Mouse (Mus musculus) lung, embryonic 14.5 days (tissue): ENCODE results near the gene Bank1. TPM values are rescaled to one million over a fixed set of nuclear protein-coding genes. Genes with fewer than 3 reads are reported as not detected.
"Not testable (repeated sequence)": the region's sequence is repeated elsewhere in the genome, so short reads cannot be mapped to it uniquely, and the experiment has no call there.

Experiments used
- ATAC-seq: fragments of 200-750 bp; cut with Nextera tagmentation; 2 replicates; pipeline ENCODE4 v1.8.0; 2017; ENCODE audit warnings: mild to moderate bottlenecking, moderate TSS enrichment, moderate library complexity; ENCODE audit not compliant: insufficient read depth
- DNase-seq: peaks from one replicate; pipeline ENCODE4 v3.0.0-alpha.2; 2015
- H3K27ac ChIP-seq: fragments of 300-500 bp; sonication (generic); 2 replicates; pipeline ENCODE4 v1.5.1; 2014; ENCODE audit warnings: low read depth, mild to moderate bottlenecking, moderate library complexity
- H3K27me3 ChIP-seq: fragments of 300-500 bp; sonication (generic); 2 replicates; pipeline ENCODE4 v1.6.1; 2014; ENCODE audit warnings: low read length, control low read depth; ENCODE audit not compliant: insufficient read depth
- H3K36me3 ChIP-seq: fragments of 300-500 bp; sonication (generic); 2 replicates; pipeline ENCODE4 v1.6.1; 2014; ENCODE audit warnings: control low read depth; ENCODE audit not compliant: insufficient read depth
- H3K4me1 ChIP-seq: fragments of 300-500 bp; sonication (generic); 2 replicates; pipeline ENCODE4 v1.6.1; 2014; ENCODE audit warnings: antibody characterized with exemption, control low read depth; ENCODE audit not compliant: insufficient read depth
- H3K4me2 ChIP-seq: fragments of 300-500 bp; sonication (generic); 2 replicates; pipeline ENCODE4 v1.6.1; 2014; ENCODE audit warnings: mild to moderate bottlenecking
- H3K4me3 ChIP-seq: fragments of 300-500 bp; sonication (generic); 2 replicates; pipeline ENCODE4 v1.5.1; 2014; ENCODE audit warnings: low read depth, low read length
- H3K9ac ChIP-seq: fragments of 300-500 bp; sonication (generic); 2 replicates; pipeline ENCODE4 v1.6.1; 2014
- H3K9me3 ChIP-seq: fragments of 300-500 bp; sonication (generic); 2 replicates; pipeline ENCODE4 v1.6.1; 2016; ENCODE audit warnings: low read depth, low read length, control low read depth
- CTCF ChIP-seq: IDR thresholded peaks from 2 replicates; pipeline ENCODE4 v1.5.1; 2016; ENCODE audit warnings: antibody characterized with exemption, low read depth
- WGBS: fragments of 180-500 bp; shearing (Covaris S2); extraction: QIAGEN DNeasy Blood & Tissue Kit; methylation state at CpG from one replicate; pipeline ENCODE4 v1.1.7; 2014; 5-methylcytosine and 5-hydroxymethylcytosine counted together
- polyA plus RNA-seq: library from polyadenylated mRNA; unstranded; fragments of >200 nt; fragmentation: Nextera tagmentation; extraction: Ambion mirVana; gene quantifications from 2 replicates; pipeline ENCODE4 v1.2.1, GENCODE M21; 2014

Bank1 gene
- polyA plus RNA-seq, 1 experiment from 2014 or later: 0.74 TPM

DNA sequence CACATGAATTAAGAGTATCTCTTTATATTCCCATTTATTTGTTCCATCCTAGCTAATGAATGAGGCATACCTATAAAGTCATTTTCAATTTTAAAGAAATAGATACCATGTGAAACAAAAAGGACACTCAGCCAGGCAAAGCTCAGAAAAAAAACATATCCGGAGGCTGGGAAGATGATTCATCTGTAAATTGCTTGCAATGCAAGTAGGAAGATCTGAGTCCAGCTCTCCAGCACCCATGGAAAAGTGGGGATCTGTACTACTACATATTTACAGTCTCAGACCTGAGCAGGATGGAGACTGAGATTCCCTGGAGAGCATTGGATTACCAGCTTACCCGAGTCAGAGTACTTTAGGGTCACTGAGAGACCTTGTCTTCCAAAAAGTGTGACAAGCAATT is 14.0 kb upstream of the Bank1 start:
- H3K9me3 ChIP-seq: no peaks in the 10 kb centered on the region
- no peak overlapping the region for H3K27ac ChIP-seq
- H3K4me3 ChIP-seq: no peak overlapping the region
- DNase-seq (no peak), ATAC-seq (no peak)
- 78% methylated on average over 2 of the region's 2 CpGs for WGBS
- no peaks in the 10 kb centered on the region for H3K27me3 ChIP-seq
- no peaks in the 10 kb centered on the region for H3K36me3 ChIP-seq
- TF ChIP-seq CTCF: no peak
- no peak overlapping the region for H3K4me2 ChIP-seq
- no peaks in the 10 kb centered on the region for H3K4me1 ChIP-seq
- no peak overlapping the region for H3K9ac ChIP-seq

DNA sequence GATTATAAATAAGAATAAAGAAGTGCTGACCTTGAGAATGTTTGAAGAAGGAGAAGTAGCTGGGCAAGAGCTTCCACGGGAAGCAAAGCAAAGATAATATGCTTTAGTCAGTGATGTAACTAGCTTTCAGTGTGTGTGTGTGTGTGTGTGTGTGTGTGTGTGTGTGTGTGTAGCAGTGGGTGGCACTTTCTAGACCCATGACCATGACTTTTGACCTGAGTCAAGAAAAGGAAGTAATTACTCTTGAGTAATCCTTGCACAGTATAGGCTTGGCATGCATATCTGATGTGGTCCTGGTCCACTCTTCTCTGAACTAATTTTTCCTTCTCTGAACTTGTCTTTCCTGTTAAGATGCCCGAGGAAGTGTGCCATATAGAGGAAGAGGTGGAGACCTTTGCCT is 5.3 kb upstream of the Bank1 start:
- DNase-seq (no peak), ATAC-seq (no peak)
- TF ChIP-seq CTCF: no peak
- Histone ChIP-seq H3K9ac (no peak overlapping the region), H3K4me3 (no peak overlapping the region), H3K27ac (no peak overlapping the region), H3K9me3 (no peaks in the 10 kb centered on the region), H3K36me3 (no peaks in the 10 kb centered on the region), H3K4me1 (no peaks in the 10 kb centered on the region), H3K4me2 (no peak overlapping the region), H3K27me3 (no peaks in the 10 kb centered on the region)
- 56% methylated on average over 2 of the region's 2 CpGs for WGBS

DNA sequence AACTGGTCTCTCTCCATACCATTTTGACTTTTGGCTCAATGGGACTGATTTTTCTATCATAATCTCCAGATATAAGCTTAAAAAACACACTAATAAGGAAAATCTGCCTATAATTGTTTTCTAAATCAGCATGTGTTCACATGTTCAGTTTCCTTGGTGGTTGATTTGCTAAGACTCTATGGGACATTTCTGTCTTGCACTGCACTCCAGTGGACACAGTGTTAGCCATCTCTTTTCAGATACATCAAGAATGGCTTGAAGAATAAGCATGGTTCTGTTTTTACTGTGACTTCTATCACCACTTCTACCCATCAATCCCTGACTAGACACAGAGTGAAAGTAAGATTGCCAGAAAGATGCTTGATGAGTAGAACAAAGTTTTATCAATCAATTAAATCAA is 4.2 kb upstream of the Bank1 start:
- H3K27ac ChIP-seq: no peak overlapping the region
- DNase-seq (no peak), ATAC-seq (no peak)
- no peaks in the 10 kb centered on the region for H3K27me3 ChIP-seq
- H3K9me3 ChIP-seq: no peaks in the 10 kb centered on the region
- no peak overlapping the region for H3K4me3 ChIP-seq
- no peak overlapping the region for H3K9ac ChIP-seq
- no peaks in the 10 kb centered on the region for H3K4me1 ChIP-seq
- no peaks in the 10 kb centered on the region for H3K36me3 ChIP-seq
- H3K4me2 ChIP-seq: no peak overlapping the region
- TF ChIP-seq CTCF: no peak

DNA sequence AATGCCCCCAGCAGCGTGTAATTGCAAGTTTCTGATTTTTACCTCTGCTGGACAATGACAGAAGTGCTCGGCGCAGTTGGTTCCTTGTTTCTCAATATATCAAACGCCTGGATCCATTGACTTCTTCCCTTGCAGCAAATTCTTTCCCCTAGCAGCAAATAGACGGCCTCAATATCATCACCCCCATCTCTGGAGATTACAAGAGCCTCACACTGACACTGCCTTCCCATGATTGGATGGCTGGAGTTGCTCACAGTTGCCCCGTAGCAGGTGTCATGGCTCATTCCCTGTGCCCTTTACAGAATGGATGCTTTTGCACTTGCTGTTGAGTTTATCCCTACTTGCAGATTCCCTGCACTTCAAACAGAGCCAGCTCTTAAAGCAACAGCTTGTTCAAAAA is 3.3 kb upstream of the Bank1 start:
- Histone ChIP-seq H3K4me3 (no peak overlapping the region), H3K9ac (no peak overlapping the region), H3K36me3 (no peaks in the 10 kb centered on the region), H3K9me3 (no peaks in the 10 kb centered on the region), H3K27ac (no peak overlapping the region), H3K27me3 (no peaks in the 10 kb centered on the region), H3K4me2 (no peak overlapping the region), H3K4me1 (no peaks in the 10 kb centered on the region)
- ATAC-seq: no peak
- DNase-seq: no peak
- TF ChIP-seq CTCF: no peak
- 59% methylated on average over 6 of the region's 6 CpGs for WGBS

DNA sequence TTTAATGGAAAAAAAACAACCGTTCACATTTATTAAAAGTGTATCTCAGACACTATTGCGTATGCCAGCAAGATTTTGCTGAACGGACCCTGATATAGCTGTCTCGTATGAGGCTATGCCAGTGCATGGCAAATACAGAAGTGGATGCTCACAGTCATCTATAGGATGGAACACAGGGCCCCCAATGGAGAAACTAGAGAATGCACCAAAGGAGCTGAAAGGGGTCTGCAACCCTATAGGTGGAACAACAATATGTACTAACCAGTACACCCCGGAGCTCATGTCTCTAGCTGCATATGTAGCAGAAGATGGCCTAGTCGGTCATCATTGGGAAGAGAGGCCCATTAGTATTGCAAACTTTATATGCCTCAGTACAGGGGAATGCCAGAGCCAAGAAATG is 1.1 kb downstream of the Bank1 start:
- H3K9me3 ChIP-seq, H3K4me1 ChIP-seq, H3K36me3 ChIP-seq, H3K27ac ChIP-seq, H3K27me3 ChIP-seq, H3K9ac ChIP-seq, ATAC-seq, H3K4me3 ChIP-seq, H3K4me2 ChIP-seq, DNase-seq: not testable (repeated sequence)
- WGBS: 93% methylated on average over 6 of the region's 6 CpGs

DNA sequence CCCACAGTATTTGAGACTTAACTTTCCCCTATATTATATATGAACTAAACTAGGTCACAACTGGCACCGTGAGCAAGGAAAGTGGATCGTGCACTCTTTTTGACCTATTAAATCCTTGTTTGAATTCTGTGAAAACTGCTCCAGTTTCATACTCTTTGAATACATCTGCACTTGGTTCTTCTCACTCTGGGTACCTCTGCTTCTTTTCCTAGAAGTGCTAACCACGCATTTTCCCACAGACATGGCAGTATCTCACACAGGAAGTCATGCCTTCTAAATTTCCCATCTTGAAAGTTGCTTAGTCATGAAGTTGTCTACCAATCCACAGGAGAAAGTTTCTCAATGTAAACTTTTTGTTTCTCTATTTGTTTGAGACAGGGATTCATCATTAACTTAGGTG is 3.9 kb downstream of the Bank1 start:
- H3K4me3 ChIP-seq: no peak overlapping the region
- TF ChIP-seq CTCF: no peak
- no peak overlapping the region for H3K4me2 ChIP-seq
- no peak for ATAC-seq
- no peaks in the 10 kb centered on the region for H3K36me3 ChIP-seq
- H3K9ac ChIP-seq: no peak overlapping the region
- no peaks in the 10 kb centered on the region for H3K9me3 ChIP-seq
- H3K27me3 ChIP-seq: no peaks in the 10 kb centered on the region
- no peak overlapping the region for H3K27ac ChIP-seq
- H3K4me1 ChIP-seq: no peaks in the 10 kb centered on the region
- no peak for DNase-seq
- WGBS: 86% methylated on average over 3 of the region's 3 CpGs

DNA sequence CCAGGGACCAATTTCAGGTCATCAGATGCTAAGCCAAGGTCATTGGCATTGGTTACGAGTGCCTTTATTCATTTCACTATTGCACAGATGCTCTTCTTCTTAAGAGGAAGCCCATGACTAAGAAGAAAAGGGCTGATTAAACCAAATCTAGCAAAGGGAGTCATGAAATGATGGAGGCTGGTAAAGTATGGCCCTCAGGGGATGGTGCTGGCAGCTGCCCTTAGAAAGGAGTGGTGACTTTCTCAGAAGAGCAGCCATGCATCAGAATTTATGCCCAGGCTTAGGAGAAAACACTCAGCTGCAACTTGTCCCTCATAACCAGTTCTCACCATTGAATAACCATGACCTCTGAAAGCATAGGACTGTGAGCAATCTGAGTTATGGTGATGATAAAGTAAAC is 17.4 kb downstream of the Bank1 start:
- H3K4me3 ChIP-seq: no peak overlapping the region
- no peaks in the 10 kb centered on the region for H3K9me3 ChIP-seq
- DNase-seq: no peak
- no peak for TF ChIP-seq CTCF
- no peaks in the 10 kb centered on the region for H3K4me1 ChIP-seq
- no peaks in the 10 kb centered on the region for H3K36me3 ChIP-seq
- H3K9ac ChIP-seq: no peak overlapping the region
- no peak overlapping the region for H3K27ac ChIP-seq
- no peak overlapping the region for H3K4me2 ChIP-seq
- 94% methylated on average over 1 of the region's 1 CpGs for WGBS
- no peak for ATAC-seq
- no peaks in the 10 kb centered on the region for H3K27me3 ChIP-seq

DNA sequence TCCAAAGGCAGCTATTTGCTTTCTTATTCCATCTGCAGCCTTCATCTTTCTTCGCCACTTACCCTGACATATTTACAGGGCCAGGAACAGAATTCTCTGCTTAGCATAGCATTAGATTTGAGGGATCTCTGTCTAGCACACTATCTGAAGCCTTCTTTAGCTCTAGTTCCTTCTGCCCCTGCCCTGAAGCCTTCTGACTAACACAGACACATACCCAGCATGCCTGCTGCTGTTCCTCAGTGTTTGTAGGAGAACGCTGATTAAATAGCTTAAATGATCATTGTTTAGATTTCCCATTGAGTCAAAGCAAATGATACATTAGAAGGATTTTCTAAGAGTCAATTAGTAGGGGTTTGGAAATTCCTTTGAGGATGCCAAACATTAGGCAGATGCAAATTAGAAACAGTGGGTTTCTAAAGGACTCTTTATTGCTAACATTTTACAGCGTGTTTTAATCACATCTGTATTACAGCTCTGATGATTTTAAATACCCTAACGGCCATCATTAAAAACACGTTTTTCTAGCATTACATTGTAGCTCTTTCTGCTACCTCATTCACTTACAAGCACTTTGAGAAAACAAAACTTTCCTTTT is 19.2 kb downstream of the Bank1 start:
- DNase-seq: no peak
- H3K4me3 ChIP-seq: no peak overlapping the region
- WGBS: 61% methylated on average over 5 of the region's 5 CpGs
- H3K36me3 ChIP-seq: no peaks in the 10 kb centered on the region
- no peak overlapping the region for H3K4me2 ChIP-seq
- H3K27ac ChIP-seq: no peak overlapping the region
- ATAC-seq: no peak
- H3K9me3 ChIP-seq: no peaks in the 10 kb centered on the region
- no peak overlapping the region for H3K9ac ChIP-seq
- no peaks in the 10 kb centered on the region for H3K27me3 ChIP-seq
- no peaks in the 10 kb centered on the region for H3K4me1 ChIP-seq
- TF ChIP-seq CTCF: no peak
